Mouse (Mus musculus) CH12.LX (cell line): ENCODE measurements around the gene Aebp2.

ENCODE experiments used
- CTCF ChIP-seq, 2 experiments: IDR thresholded peaks in 1 of 2; conservative IDR thresholded peaks in 1 of 2; 2 replicates each; pipeline ENCODE4 v1.5.1; 2011 to 2012; ENCODE audit warnings: low read depth in 2 of 2, low read length in 2 of 2, improper control_type of control experiment in 1 of 2, inconsistent platforms in 1 of 2, mild to moderate bottlenecking in 1 of 2, moderate library complexity in 1 of 2
- USF1 ChIP-seq: IDR thresholded peaks from 2 replicates; pipeline ENCODE4 v1.6.1; 2014; ENCODE audit warnings: low read depth, mild to moderate bottlenecking, inconsistent platforms, low read length, improper control_type of control experiment
- USF2 ChIP-seq: conservative IDR thresholded peaks from 2 replicates; pipeline ENCODE4 v1.6.1; 2011; ENCODE audit warnings: low read depth, low read length, improper control_type of control experiment
- ZMIZ1 ChIP-seq: IDR thresholded peaks from 2 replicates; pipeline ENCODE4 v1.6.1; 2012; ENCODE audit warnings: low read depth, mild to moderate bottlenecking, inconsistent platforms, low read length, improper control_type of control experiment

- TF ChIP-seq USF1 (no peak), USF2 (no peak), CTCF (conservative IDR thresholded peaks at IDR 0.05 in 1 of 2, IDR thresholded peaks at IDR 0.05 in 1 of 2; ENCODE audit: low read depth in 2 of 2, low read length in 2 of 2) (no peak), ZMIZ1 (no peak)
Observed at GRCm38 (mm10) chr6:140708059-140708458, 85.6 kb downstream of the Aebp2 start.
